Mouse (Mus musculus) spleen, embryonic (tissue): ENCODE measurements around the gene Ssx9.
"Not testable (repeated sequence)": the region's sequence is repeated elsewhere in the genome, so short reads cannot be mapped to it uniquely, and the experiment has no call there.

Experiments
- CTCF ChIA-PET: fragments of 350-600 bp; sonication (Branson Sonifier 250); formaldehyde crosslinking; loops from one replicate; lab custom pipeline; 2022; lab: Charles Lee

Gene Ssx9

GRCm38 (mm10) chrX:8748132-8748531 is at the start of gene Ssx9:
Gene Ssx9 (plus strand): TSS chrX:8748432.
- CTCF ChIA-PET: not testable (repeated sequence)

- CTCF ChIA-PET: no interaction called here
These were observed 15.3 kb upstream of the Ssx9 start for GRCm38 (mm10) chrX:8732907-8733306.

GRCm38 (mm10) chrX:8803391-8803790 is 55.2 kb downstream of the Ssx9 start, which contains the start of gene Ssxb5:
Gene Ssxb5 (plus strand): TSS chrX:8803691.
- CTCF ChIA-PET: not testable (repeated sequence)
